Mouse (Mus musculus): ENCODE measurements around the gene 2310033P09Rik. TPM values are rescaled to one million over a fixed set of nuclear protein-coding genes. Genes with fewer than 3 reads are reported as not detected.
A peak's percentile ranks its signal among the peaks of the same experiment; 100 is the strongest.

Gene 2310033P09Rik
- polyA plus RNA-seq, 1 experiment from 2014 or later: 31.3 TPM

DNA sequence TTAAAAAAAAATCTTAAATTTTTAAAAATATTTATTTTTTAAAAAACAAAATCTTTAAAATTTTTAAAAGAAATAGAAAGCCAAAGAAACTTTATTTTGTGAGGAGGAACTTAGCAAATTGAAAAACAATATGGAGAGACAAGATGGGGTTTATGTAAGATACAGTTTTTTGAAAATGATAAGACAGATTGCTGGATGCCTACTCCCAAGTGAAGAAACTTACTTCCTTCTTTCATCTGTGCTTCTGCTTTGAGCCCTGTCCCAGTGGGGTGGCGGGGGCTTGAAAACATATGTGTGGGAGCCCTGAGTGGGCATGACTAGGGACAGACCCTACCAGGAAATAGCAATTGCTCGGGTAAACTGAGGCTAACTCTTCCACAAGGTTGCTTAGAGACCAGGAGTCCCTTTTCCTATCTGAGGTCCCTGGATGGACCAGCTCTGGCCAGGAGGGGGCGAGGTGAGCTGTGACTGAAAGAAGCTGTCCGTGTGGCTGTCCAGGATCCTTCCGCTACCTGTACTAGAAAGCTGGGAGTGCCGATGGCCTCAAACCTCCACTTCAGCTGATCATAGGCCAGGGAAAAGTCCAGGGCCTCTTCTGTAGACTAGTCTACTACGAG is 22.1 kb downstream of the 2310033P09Rik start:
- Histone ChIP-seq H3K4me2 (replicated peaks) (no peak overlapping the region), H3K9ac (no peak overlapping the region), H3K4me1 (peaks cover 25% of the 10 kb centered on the region), H3K27me3 (no peaks in the 10 kb centered on the region), H3K36me3 (no peaks in the 10 kb centered on the region), H3K9me3 (replicated peaks) (no peaks in the 10 kb centered on the region), H3K27ac (replicated peaks) (no peak overlapping the region), H3K4me3 (replicated peaks) (no peak overlapping the region)
- 16% methylated on average over 7 of the region's 7 CpGs for WGBS
- no peak for ATAC-seq (ENCODE audit: insufficient number of reproducible peaks, low FRiP score, low TSS enrichment, low read depth)

DNA sequence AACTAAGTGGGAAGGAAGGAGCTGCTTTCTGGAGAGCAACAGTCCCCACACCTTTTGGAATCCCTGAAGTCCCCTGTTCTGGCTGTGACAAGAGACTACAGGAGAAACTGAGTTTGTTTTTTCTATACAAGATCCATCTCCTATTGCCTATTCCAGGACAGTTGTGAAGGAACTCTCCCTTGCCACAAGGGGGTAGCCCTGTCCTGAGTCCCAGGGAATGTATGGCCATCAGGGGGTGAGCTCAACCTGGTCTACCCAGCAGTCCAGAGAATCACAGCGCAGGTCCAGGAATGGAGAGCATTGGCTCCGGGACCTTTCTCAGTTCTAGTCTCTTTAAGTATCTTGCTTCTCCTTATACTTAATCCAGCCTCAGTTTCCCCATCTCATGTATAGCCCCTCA is 24.7 kb downstream of the 2310033P09Rik start:
- Histone ChIP-seq H3K4me1 (peaks cover 9% of the 10 kb centered on the region), H3K27ac (replicated peaks) (no peak overlapping the region), H3K27me3 (no peaks in the 10 kb centered on the region), H3K4me2 (replicated peaks) (no peak overlapping the region), H3K9me3 (replicated peaks) (no peaks in the 10 kb centered on the region), H3K36me3 (no peaks in the 10 kb centered on the region), H3K4me3 (replicated peaks) (no peak overlapping the region), H3K9ac (no peak overlapping the region)
- ATAC-seq (ENCODE audit: insufficient number of reproducible peaks, low FRiP score, low TSS enrichment, low read depth): no peak
- 54% methylated on average over 2 of the region's 2 CpGs for WGBS

DNA sequence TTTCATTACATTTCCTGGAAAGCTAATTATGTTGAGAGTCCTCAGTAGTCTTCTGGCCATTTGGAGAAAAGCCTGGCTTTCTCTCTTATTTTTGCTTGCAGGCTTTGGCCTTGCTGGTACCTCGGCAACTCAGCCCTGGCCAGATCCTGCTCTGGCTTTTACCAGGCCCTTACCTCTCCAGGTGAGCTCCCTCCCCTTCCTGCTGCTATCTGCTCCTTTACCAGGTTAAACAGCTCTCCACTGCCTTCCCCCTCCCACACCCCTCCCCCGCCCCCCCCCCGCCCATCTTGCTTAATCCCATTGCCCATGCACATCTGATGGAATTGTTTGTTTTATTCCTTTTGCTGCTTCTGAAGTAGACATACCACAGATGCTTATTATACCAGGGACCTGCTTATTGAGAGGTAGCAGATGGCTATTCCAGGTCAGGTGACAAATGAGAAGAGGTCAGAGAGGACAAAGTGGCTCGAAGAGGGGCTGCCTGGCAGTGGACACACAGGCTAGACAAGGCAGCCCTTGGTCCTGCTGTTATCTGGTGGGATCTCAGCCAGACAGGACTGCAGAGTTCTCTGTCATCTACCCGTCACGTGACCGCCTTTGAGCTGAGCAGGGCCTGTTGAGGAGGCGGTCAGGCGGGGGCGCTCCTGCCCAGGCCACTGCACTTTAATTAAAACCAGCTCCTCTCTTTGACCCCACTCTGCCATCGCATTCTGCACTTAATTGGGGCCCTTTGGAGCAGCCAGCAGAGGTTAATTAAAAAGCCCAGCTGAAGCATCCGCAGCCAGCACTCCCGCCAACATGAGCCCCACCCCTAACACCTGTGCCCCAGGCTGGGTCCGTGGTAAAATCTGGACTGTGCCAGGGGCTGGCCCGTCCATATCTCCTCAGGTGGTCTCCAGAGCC is 30.7 kb downstream of the 2310033P09Rik start:
- ATAC-seq (ENCODE audit: insufficient number of reproducible peaks, low FRiP score, low TSS enrichment, low read depth): peak; percentile 22; the same call in 1 of the 2 replicates
- Histone ChIP-seq H3K36me3 (no peaks in the 10 kb centered on the region), H3K4me2 (replicated peaks) (no peak overlapping the region), H3K27me3 (no peaks in the 10 kb centered on the region; the same call in 1 of the 2 replicates), H3K4me1 (peaks cover 6% of the 10 kb centered on the region), H3K9ac (no peak overlapping the region), H3K27ac (replicated peaks) (no peak overlapping the region), H3K4me3 (replicated peaks) (no peak overlapping the region), H3K9me3 (replicated peaks) (no peaks in the 10 kb centered on the region)
- WGBS: 4% methylated on average over 14 of the region's 15 CpGs

DNA sequence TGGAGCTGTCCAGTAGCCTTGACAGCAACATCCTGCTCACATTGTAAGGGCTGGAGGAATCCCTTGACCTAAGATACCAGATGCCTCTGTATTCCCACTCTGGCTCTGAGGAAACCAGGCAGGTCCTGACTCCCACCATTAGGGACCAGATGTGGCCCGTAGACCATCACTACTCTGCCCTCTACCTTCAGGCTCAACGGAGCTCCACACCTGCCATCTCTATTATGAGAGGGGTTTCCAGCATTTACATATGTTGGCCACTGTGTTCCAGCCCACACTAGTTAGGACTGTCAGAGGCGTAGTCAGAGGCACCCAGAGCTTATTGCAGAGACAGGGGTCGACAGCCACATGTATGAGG is 31.3 kb downstream of the 2310033P09Rik start:
- no peaks in the 10 kb centered on the region for H3K9me3 ChIP-seq (replicated peaks)
- no peak overlapping the region for H3K27ac ChIP-seq (replicated peaks)
- H3K36me3 ChIP-seq: no peaks in the 10 kb centered on the region
- ATAC-seq (ENCODE audit: insufficient number of reproducible peaks, low FRiP score, low TSS enrichment, low read depth): no peak
- H3K27me3 ChIP-seq: no peaks in the 10 kb centered on the region; the same call in 1 of the 2 replicates
- WGBS: 46% methylated on average over 4 of the region's 4 CpGs
- peaks cover 6% of the 10 kb centered on the region for H3K4me1 ChIP-seq
- no peak overlapping the region for H3K4me2 ChIP-seq (replicated peaks)
- no peak overlapping the region for H3K9ac ChIP-seq
- H3K4me3 ChIP-seq (replicated peaks): no peak overlapping the region

DNA sequence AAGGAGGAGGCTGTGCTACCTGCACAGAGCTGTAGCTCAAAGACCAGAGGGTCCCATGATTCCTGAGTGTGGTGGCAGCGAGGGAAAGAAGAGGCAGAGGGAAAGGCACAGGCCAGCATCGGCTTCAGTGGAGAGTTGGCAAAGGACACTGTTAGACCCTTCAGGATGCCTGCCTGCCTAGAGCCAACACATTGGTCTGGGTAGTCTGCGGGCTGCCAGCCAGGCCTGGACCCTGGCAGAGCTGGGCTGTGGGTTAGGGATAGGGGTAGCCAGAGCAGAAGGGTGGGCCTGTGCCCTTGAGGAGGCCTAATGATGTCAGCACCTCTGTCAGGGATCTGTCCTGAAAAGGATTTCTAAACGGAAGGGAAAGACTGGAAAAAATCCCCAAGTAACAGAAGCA is 31.7 kb downstream of the 2310033P09Rik start:
- no peak for ATAC-seq (ENCODE audit: insufficient number of reproducible peaks, low FRiP score, low TSS enrichment, low read depth)
- H3K9ac ChIP-seq: no peak overlapping the region
- 74% methylated on average over 4 of the region's 4 CpGs for WGBS
- H3K27ac ChIP-seq (replicated peaks): no peak overlapping the region
- H3K4me1 ChIP-seq: peaks cover 6% of the 10 kb centered on the region
- H3K36me3 ChIP-seq: no peaks in the 10 kb centered on the region
- H3K27me3 ChIP-seq: no peaks in the 10 kb centered on the region; the same call in 1 of the 2 replicates
- H3K4me3 ChIP-seq (replicated peaks): no peak overlapping the region
- H3K4me2 ChIP-seq (replicated peaks): no peak overlapping the region
- H3K9me3 ChIP-seq (replicated peaks): no peaks in the 10 kb centered on the region

DNA sequence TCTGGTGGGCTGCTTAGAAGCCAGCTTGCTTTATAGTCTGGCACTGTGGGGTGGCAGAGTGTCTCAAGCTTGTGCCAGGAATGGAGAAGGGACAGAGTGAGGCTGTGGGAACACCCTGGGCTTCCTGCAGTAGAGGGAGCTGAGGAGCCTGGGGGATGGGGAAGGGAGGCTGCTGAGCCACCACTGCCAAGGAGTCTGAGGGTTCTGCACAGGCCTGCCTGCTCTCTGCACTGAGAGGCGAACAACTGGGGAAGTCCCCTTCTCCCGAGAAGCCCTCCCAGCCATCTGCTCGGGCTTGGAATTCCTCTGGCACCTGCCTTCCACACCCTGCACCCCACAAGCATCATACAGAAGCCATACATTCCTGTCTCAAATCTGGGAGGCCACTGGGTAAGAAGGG is 33.7 kb downstream of the 2310033P09Rik start:
- peaks cover under 1% of the 10 kb centered on the region; the same call in 1 of the 2 replicates for H3K27me3 ChIP-seq

DNA sequence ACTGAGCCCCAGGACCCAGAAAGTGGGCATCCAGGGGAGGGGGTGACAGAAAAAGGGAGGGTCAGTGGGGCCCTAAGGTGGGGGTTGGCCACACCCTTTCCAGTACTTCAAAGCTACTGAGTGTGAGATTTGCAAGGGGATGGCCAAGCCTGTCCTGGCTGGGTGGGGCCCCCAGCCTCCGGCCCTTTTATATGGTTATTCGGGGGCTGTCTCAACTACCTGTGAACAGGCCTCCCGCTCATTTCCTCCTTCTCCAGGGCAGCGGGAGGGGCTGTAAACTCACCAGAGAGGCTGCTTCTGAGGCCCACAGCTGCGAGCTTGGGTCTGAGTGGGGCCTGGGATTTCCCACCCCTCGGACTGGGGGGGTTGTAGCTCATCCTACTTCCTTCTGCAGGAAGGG is 35.7 kb downstream of the 2310033P09Rik start:
- Histone ChIP-seq H3K4me1 (peaks cover 5% of the 10 kb centered on the region), H3K9me3 (replicated peaks) (no peaks in the 10 kb centered on the region), H3K4me3 (replicated peaks) (no peak overlapping the region), H3K27ac (replicated peaks) (no peak overlapping the region), H3K27me3 (peaks cover 7% of the 10 kb centered on the region; the same call in 1 of the 2 replicates), H3K4me2 (replicated peaks) (no peak overlapping the region), H3K36me3 (no peaks in the 10 kb centered on the region), H3K9ac (no peak overlapping the region)
- no peak for ATAC-seq (ENCODE audit: insufficient number of reproducible peaks, low FRiP score, low TSS enrichment, low read depth)
- 36% methylated on average over 6 of the region's 6 CpGs for WGBS

More for the DNA sequence above, 33.7 kb downstream of the 2310033P09Rik start:
- peaks cover 6% of the 10 kb centered on the region for H3K4me1 ChIP-seq
- no peak overlapping the region for H3K27ac ChIP-seq (replicated peaks)
- no peak overlapping the region for H3K4me3 ChIP-seq (replicated peaks)
- peak; percentile 41; the same call in 1 of the 2 replicates for ATAC-seq (ENCODE audit: insufficient number of reproducible peaks, low FRiP score, low TSS enrichment, low read depth)
- WGBS: 36% methylated on average over 3 of the region's 3 CpGs
- no peak overlapping the region for H3K9ac ChIP-seq
- H3K9me3 ChIP-seq (replicated peaks): no peaks in the 10 kb centered on the region
- H3K36me3 ChIP-seq: no peaks in the 10 kb centered on the region
- H3K4me2 ChIP-seq (replicated peaks): no peak overlapping the region

DNA sequence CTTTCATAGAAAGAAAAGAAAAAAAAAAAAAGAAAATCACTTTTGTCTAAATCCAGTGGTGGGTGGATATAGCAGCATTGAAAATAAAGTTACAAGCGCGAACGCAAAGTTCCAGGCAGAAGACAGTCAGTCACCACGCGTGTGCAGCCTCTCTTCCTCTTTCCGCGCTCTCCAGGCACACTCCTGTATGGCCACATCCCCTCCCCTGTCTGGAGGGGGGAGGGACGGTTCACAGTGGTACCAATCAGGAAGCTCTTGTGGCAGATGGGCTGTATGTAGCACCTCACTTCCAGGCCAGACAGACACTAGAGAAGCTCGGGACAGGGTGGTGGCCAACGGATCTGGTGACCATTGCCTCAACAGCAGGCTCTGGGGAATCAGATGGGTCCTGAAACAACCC is 40.0 kb downstream of the 2310033P09Rik start:
- no peak for ATAC-seq (ENCODE audit: insufficient number of reproducible peaks, low FRiP score, low TSS enrichment, low read depth)
- 59% methylated on average over 10 of the region's 10 CpGs for WGBS
- H3K4me1 ChIP-seq: no peaks in the 10 kb centered on the region
- no peaks in the 10 kb centered on the region for H3K36me3 ChIP-seq
- H3K4me2 ChIP-seq (replicated peaks): no peak overlapping the region
- no peak overlapping the region for H3K27ac ChIP-seq (replicated peaks)
- H3K4me3 ChIP-seq (replicated peaks): no peak overlapping the region
- no peak overlapping the region for H3K9ac ChIP-seq
- no peaks in the 10 kb centered on the region for H3K9me3 ChIP-seq (replicated peaks)
- H3K27me3 ChIP-seq: 0 out of 2 replicates have a peak, but pooled peaks cover 7% of the 10 kb centered on the region

DNA sequence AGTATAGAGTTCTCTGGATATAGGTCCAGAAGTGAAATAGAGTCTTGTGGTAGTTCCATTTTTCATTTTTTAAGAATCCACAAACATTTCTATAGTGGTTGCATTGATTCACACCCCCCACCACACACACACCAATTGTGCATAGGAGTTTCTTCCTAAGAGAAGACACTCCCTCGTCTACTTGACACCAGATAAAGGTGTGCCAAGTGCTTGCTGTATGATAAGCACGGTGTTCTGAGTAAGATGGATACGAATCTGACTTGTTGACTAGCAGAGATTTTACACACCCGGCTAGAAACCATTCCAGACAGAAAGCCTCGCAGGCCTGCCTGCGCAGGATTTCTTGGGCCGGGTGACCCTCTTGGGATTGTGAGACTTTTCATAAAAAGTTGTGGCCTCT is 51.5 kb downstream of the 2310033P09Rik start:
- Histone ChIP-seq H3K4me3 (replicated peaks) (no peak overlapping the region), H3K4me1 (peaks cover 13% of the 10 kb centered on the region; the same call in 1 of the 2 replicates), H3K9me3 (replicated peaks) (no peaks in the 10 kb centered on the region), H3K4me2 (replicated peaks) (no peak overlapping the region), H3K27ac (replicated peaks) (no peak overlapping the region), H3K27me3 (peaks cover 19% of the 10 kb centered on the region), H3K9ac (no peak overlapping the region), H3K36me3 (no peaks in the 10 kb centered on the region)
- 87% methylated on average over 7 of the region's 7 CpGs for WGBS
- no peak for ATAC-seq (ENCODE audit: insufficient number of reproducible peaks, low FRiP score, low TSS enrichment, low read depth)

All from embryonic facial prominence, embryonic 15.5 days (tissue).